Mouse (Mus musculus): ENCODE data around the gene Msh2. TPM values are rescaled to one million over a fixed set of nuclear protein-coding genes. Genes with fewer than 3 reads are reported as not detected.

Gene Msh2
- total and polyA plus RNA-seq, 2 experiments from 2014 or later: 29.7 to 47.1 TPM

- Histone ChIP-seq H3K9ac (replicated peaks; ENCODE audit: low read length, poor library complexity, severe bottlenecking) (peak overlapping the region; percentile 61; the same call in 1 of the 2 replicates), H3K4me1 (ENCODE audit: insufficient read depth, low read length) (no peaks in the 10 kb centered on the region), H3K4me3 (ENCODE audit: low read depth, low read length) (peak overlapping the region; percentile 48), H3K27ac (ENCODE audit: low read depth, low read length) (peak overlapping the region; percentile 73), H3K9me3 (ENCODE audit: low read length) (no peaks in the 10 kb centered on the region), H3K27me3 (ENCODE audit: insufficient read depth, low read length) (peaks cover 12% of the 10 kb centered on the region), H3K4me2 (ENCODE audit: low read depth, low read length, poor library complexity, severe bottlenecking) (peak overlapping the region; percentile 79), H3K36me3 (ENCODE audit: insufficient read depth, low read length) (no peaks in the 10 kb centered on the region)
- 11% methylated on average over 32 of the region's 32 CpGs for WGBS
- TF ChIP-seq CTCF (IDR thresholded peaks at IDR 0.05): no peak
- ATAC-seq (ENCODE audit: low FRiP score) (no peak), DNase-seq (ENCODE audit: low spot score) (peak; percentile 78)
These were observed 73.1 kb downstream of the Msh2 start for GRCm38 (mm10) chr17:87744985-87745925.

- peak overlapping the region; percentile 79 for H3K4me2 ChIP-seq (ENCODE audit: low read depth, low read length, poor library complexity, severe bottlenecking)
- TF ChIP-seq CTCF (IDR thresholded peaks at IDR 0.05): peak; percentile 57
- H3K36me3 ChIP-seq (ENCODE audit: insufficient read depth, low read length): no peaks in the 10 kb centered on the region
- ATAC-seq (ENCODE audit: low FRiP score) (peak; percentile 86), DNase-seq (ENCODE audit: low spot score) (peak; percentile 80)
- no peaks in the 10 kb centered on the region for H3K9me3 ChIP-seq (ENCODE audit: low read length)
- H3K9ac ChIP-seq (replicated peaks; ENCODE audit: low read length, poor library complexity, severe bottlenecking): peak overlapping the region; percentile 61
- H3K27ac ChIP-seq (ENCODE audit: low read depth, low read length): peak overlapping the region; percentile 73
- H3K4me3 ChIP-seq (ENCODE audit: low read depth, low read length): peak overlapping the region; percentile 48
- WGBS: 3% methylated on average over 99 of the region's 101 CpGs
- H3K4me1 ChIP-seq (ENCODE audit: insufficient read depth, low read length): no peaks in the 10 kb centered on the region
- H3K27me3 ChIP-seq (ENCODE audit: insufficient read depth, low read length): peaks cover 12% of the 10 kb centered on the region
These were observed 74.1 kb downstream of the Msh2 start for GRCm38 (mm10) chr17:87745926-87746888.

- Histone ChIP-seq H3K9ac (replicated peaks; ENCODE audit: low read length, poor library complexity, severe bottlenecking) (no peak overlapping the region), H3K27me3 (ENCODE audit: insufficient read depth, low read length) (no peaks in the 10 kb centered on the region), H3K36me3 (ENCODE audit: insufficient read depth, low read length) (no peaks in the 10 kb centered on the region), H3K4me1 (ENCODE audit: insufficient read depth, low read length) (no peaks in the 10 kb centered on the region), H3K4me3 (ENCODE audit: low read depth, low read length) (no peak overlapping the region), H3K4me2 (ENCODE audit: low read depth, low read length, poor library complexity, severe bottlenecking) (no peak overlapping the region), H3K27ac (ENCODE audit: low read depth, low read length) (no peak overlapping the region), H3K9me3 (ENCODE audit: low read length) (no peaks in the 10 kb centered on the region)
- ATAC-seq (ENCODE audit: low FRiP score) (no peak), DNase-seq (ENCODE audit: low spot score) (no peak)
- 87% methylated on average over 4 of the region's 4 CpGs for WGBS
- no peak for TF ChIP-seq CTCF (IDR thresholded peaks at IDR 0.05)
These were observed 88.2 kb downstream of the Msh2 start for GRCm38 (mm10) chr17:87760315-87760714.

- Histone ChIP-seq H3K27ac (ENCODE audit: low read depth, low read length) (no peak overlapping the region), H3K27me3 (ENCODE audit: insufficient read depth, low read length) (no peaks in the 10 kb centered on the region), H3K4me2 (ENCODE audit: low read depth, low read length, poor library complexity, severe bottlenecking) (no peak overlapping the region), H3K36me3 (ENCODE audit: insufficient read depth, low read length) (no peaks in the 10 kb centered on the region), H3K4me1 (ENCODE audit: insufficient read depth, low read length) (no peaks in the 10 kb centered on the region), H3K4me3 (ENCODE audit: low read depth, low read length) (no peak overlapping the region), H3K9ac (replicated peaks; ENCODE audit: low read length, poor library complexity, severe bottlenecking) (no peak overlapping the region), H3K9me3 (ENCODE audit: low read length) (no peaks in the 10 kb centered on the region)
- TF ChIP-seq CTCF (IDR thresholded peaks at IDR 0.05): no peak
- no peak for DNase-seq (ENCODE audit: low spot score)
- ATAC-seq (ENCODE audit: low FRiP score): no peak
- 25% methylated on average over 7 of the region's 7 CpGs for WGBS
These were observed 91.0 kb downstream of the Msh2 start for GRCm38 (mm10) chr17:87763146-87763545.

GRCm38 (mm10) chr17:87765031-87765430 lies 92.9 kb downstream of the Msh2 start:
- no peak for DNase-seq (ENCODE audit: low spot score)
- H3K9ac ChIP-seq (replicated peaks; ENCODE audit: low read length, poor library complexity, severe bottlenecking): no peak overlapping the region
- no peaks in the 10 kb centered on the region for H3K9me3 ChIP-seq (ENCODE audit: low read length)
- H3K36me3 ChIP-seq (ENCODE audit: insufficient read depth, low read length): no peaks in the 10 kb centered on the region
- WGBS: 94% methylated on average over 11 of the region's 11 CpGs
- no peak overlapping the region for H3K4me2 ChIP-seq (ENCODE audit: low read depth, low read length, poor library complexity, severe bottlenecking)
- H3K4me1 ChIP-seq (ENCODE audit: insufficient read depth, low read length): no peaks in the 10 kb centered on the region
- TF ChIP-seq CTCF (IDR thresholded peaks at IDR 0.05): no peak
- no peak overlapping the region for H3K4me3 ChIP-seq (ENCODE audit: low read depth, low read length)
- H3K27me3 ChIP-seq (ENCODE audit: insufficient read depth, low read length): no peaks in the 10 kb centered on the region
- ATAC-seq (ENCODE audit: low FRiP score): no peak
- H3K27ac ChIP-seq (ENCODE audit: low read depth, low read length): no peak overlapping the region
